Mouse (Mus musculus) bone marrow macrophage, adult 2 months (primary cell): ENCODE measurements around the gene Fam168b.

Experiments
- CTCF ChIP-seq: IDR thresholded peaks from 2 replicates; pipeline ENCODE4 v1.5.1; 2012; ENCODE audit warnings: low read depth, mild to moderate bottlenecking, low read length, moderate library complexity
- POLR2A ChIP-seq: IDR thresholded peaks from 2 replicates; pipeline ENCODE4 v1.6.1; 2012; ENCODE audit warnings: mild to moderate bottlenecking, low read depth, low read length, borderline replicate concordance

- no peak for TF ChIP-seq CTCF
- no peak for TF ChIP-seq POLR2A
Observed at GRCm38 (mm10) chr1:34850343-34851136, 7.7 kb upstream of the Fam168b start.
